Mouse (Mus musculus) lung, embryonic 16.5 days (tissue): ENCODE data around the gene Smpd4. TPM values are rescaled to one million over a fixed set of nuclear protein-coding genes. Genes with fewer than 3 reads are reported as not detected.

Source experiments
- ATAC-seq: fragments of 200-750 bp; cut with Nextera tagmentation; 2 replicates; pipeline ENCODE4 v1.8.0; 2017; ENCODE audit warnings: low read depth, mild to moderate bottlenecking, moderate library complexity
- H3K27ac ChIP-seq: fragments of 300-500 bp; sonication (generic); 2 replicates; pipeline ENCODE4 v1.5.1; 2014; ENCODE audit warnings: mild to moderate bottlenecking, control low read depth, low read length
- H3K27me3 ChIP-seq: fragments of 300-500 bp; sonication (generic); 2 replicates; pipeline ENCODE4 v1.6.1; 2014; ENCODE audit warnings: low read depth, low read length, mixed read lengths; ENCODE audit not compliant: control insufficient read depth, insufficient read depth
- H3K36me3 ChIP-seq: fragments of 300-500 bp; sonication (generic); 2 replicates; pipeline ENCODE4 v1.6.1; 2014; ENCODE audit warnings: low read length; ENCODE audit not compliant: control insufficient read depth, insufficient read depth
- H3K4me1 ChIP-seq: fragments of 300-500 bp; sonication (generic); replicated peaks from 2 replicates; pipeline ENCODE4 v1.6.1; 2014; ENCODE audit warnings: low read length, mixed read lengths; ENCODE audit not compliant: control insufficient read depth, insufficient read depth
- H3K4me2 ChIP-seq: fragments of 300-500 bp; sonication (generic); 2 replicates; pipeline ENCODE4 v1.6.1; 2014; ENCODE audit warnings: low read depth, low read length, control low read depth
- H3K4me3 ChIP-seq: fragments of 300-500 bp; sonication (generic); 2 replicates; pipeline ENCODE4 v1.5.1; 2014; ENCODE audit warnings: mild to moderate bottlenecking, low read length, control low read depth
- H3K9ac ChIP-seq: fragments of 300-500 bp; sonication (generic); 2 replicates; pipeline ENCODE4 v1.6.1; 2014; ENCODE audit warnings: low read length, control low read depth
- H3K9me3 ChIP-seq: fragments of 300-500 bp; sonication (generic); 2 replicates; pipeline ENCODE4 v1.6.1; 2016; ENCODE audit warnings: low read length; ENCODE audit not compliant: control insufficient read depth
- WGBS: fragments of 180-500 bp; shearing (Covaris S2); extraction: QIAGEN DNeasy Blood & Tissue Kit; methylation state at CpG from one replicate; pipeline ENCODE4 v1.1.7; 2014; 5-methylcytosine and 5-hydroxymethylcytosine counted together
- polyA plus RNA-seq: library from polyadenylated mRNA; unstranded; fragments of >200 nt; fragmentation: Nextera tagmentation; extraction: Ambion mirVana; gene quantifications from 2 replicates; pipeline ENCODE4 v1.2.1, GENCODE M21; 2015

The Smpd4 gene
- polyA plus RNA-seq, 1 experiment from 2014 or later: 34.3 TPM

- no peaks in the 10 kb centered on the region for H3K9me3 ChIP-seq
- H3K27me3 ChIP-seq: no peaks in the 10 kb centered on the region
- no peaks in the 10 kb centered on the region for H3K4me1 ChIP-seq
- H3K36me3 ChIP-seq: peaks cover 30% of the 10 kb centered on the region
- H3K9ac ChIP-seq: no peak overlapping the region
- no peak for ATAC-seq
- H3K27ac ChIP-seq: no peak overlapping the region
- H3K4me3 ChIP-seq: no peak overlapping the region
- WGBS: 69% methylated on average over 8 of the region's 8 CpGs
- H3K4me2 ChIP-seq: no peak overlapping the region
Measured at GRCm38 (mm10) chr16:17633481-17634181, 14.5 kb downstream of the Smpd4 start.

GRCm38 (mm10) chr16:17636904-17637303, 17.8 kb downstream of the Smpd4 start:
- no peak overlapping the region for H3K4me2 ChIP-seq
- WGBS: 87% methylated on average over 2 of the region's 2 CpGs

GRCm38 (mm10) chr16:17637610-17638009, 18.5 kb downstream of the Smpd4 start:
- Histone ChIP-seq H3K27ac (no peak overlapping the region), H3K4me2 (no peak overlapping the region), H3K4me1 (no peaks in the 10 kb centered on the region), H3K36me3 (peaks cover 51% of the 10 kb centered on the region), H3K4me3 (no peak overlapping the region), H3K9me3 (no peaks in the 10 kb centered on the region), H3K9ac (no peak overlapping the region), H3K27me3 (no peaks in the 10 kb centered on the region)
- ATAC-seq: no peak
- WGBS: 74% methylated on average over 2 of the region's 2 CpGs

More at GRCm38 (mm10) chr16:17636904-17637303, 17.8 kb downstream of the Smpd4 start:
- H3K9me3 ChIP-seq: no peaks in the 10 kb centered on the region
- H3K36me3 ChIP-seq: peaks cover 45% of the 10 kb centered on the region
- H3K4me3 ChIP-seq: no peak overlapping the region
- no peak for ATAC-seq
- H3K27ac ChIP-seq: no peak overlapping the region
- H3K4me1 ChIP-seq: no peaks in the 10 kb centered on the region
- no peak overlapping the region for H3K9ac ChIP-seq
- no peaks in the 10 kb centered on the region for H3K27me3 ChIP-seq

- no peak for ATAC-seq
- Histone ChIP-seq H3K27ac (no peak overlapping the region), H3K4me3 (no peak overlapping the region), H3K9ac (no peak overlapping the region), H3K4me2 (no peak overlapping the region), H3K27me3 (no peaks in the 10 kb centered on the region), H3K9me3 (no peaks in the 10 kb centered on the region), H3K36me3 (peaks cover 56% of the 10 kb centered on the region), H3K4me1 (no peaks in the 10 kb centered on the region)
- 86% methylated on average over 9 of the region's 9 CpGs for WGBS
Measured at GRCm38 (mm10) chr16:17638036-17638628, 19.0 kb downstream of the Smpd4 start.

GRCm38 (mm10) chr16:17639081-17639480, 19.9 kb downstream of the Smpd4 start:
- Histone ChIP-seq H3K4me2 (no peak overlapping the region), H3K9me3 (no peaks in the 10 kb centered on the region), H3K27ac (no peak overlapping the region), H3K27me3 (no peaks in the 10 kb centered on the region), H3K9ac (no peak overlapping the region), H3K36me3 (peaks cover 59% of the 10 kb centered on the region), H3K4me1 (no peaks in the 10 kb centered on the region), H3K4me3 (no peak overlapping the region)
- ATAC-seq: no peak
- WGBS: 87% methylated on average over 3 of the region's 3 CpGs

GRCm38 (mm10) chr16:17639951-17640350, 20.8 kb downstream of the Smpd4 start:
- H3K27ac ChIP-seq: no peak overlapping the region
- H3K36me3 ChIP-seq: peaks cover 55% of the 10 kb centered on the region
- H3K9ac ChIP-seq: no peak overlapping the region
- no peak overlapping the region for H3K4me3 ChIP-seq
- H3K4me1 ChIP-seq: no peaks in the 10 kb centered on the region
- no peak for ATAC-seq
- no peaks in the 10 kb centered on the region for H3K9me3 ChIP-seq
- H3K4me2 ChIP-seq: no peak overlapping the region
- no peaks in the 10 kb centered on the region for H3K27me3 ChIP-seq
- 89% methylated on average over 6 of the region's 6 CpGs for WGBS

GRCm38 (mm10) chr16:17640706-17641105, 21.6 kb downstream of the Smpd4 start:
- H3K4me3 ChIP-seq: no peak overlapping the region
- H3K9ac ChIP-seq: no peak overlapping the region
- H3K27ac ChIP-seq: no peak overlapping the region
- no peaks in the 10 kb centered on the region for H3K4me1 ChIP-seq
- H3K4me2 ChIP-seq: no peak overlapping the region
- H3K9me3 ChIP-seq: no peaks in the 10 kb centered on the region
- no peak for ATAC-seq
- H3K36me3 ChIP-seq: peaks cover 53% of the 10 kb centered on the region
- no peaks in the 10 kb centered on the region for H3K27me3 ChIP-seq
- WGBS: 91% methylated on average over 9 of the region's 9 CpGs

GRCm38 (mm10) chr16:17641301-17641700, 22.1 kb downstream of the Smpd4 start:
- peaks cover 51% of the 10 kb centered on the region for H3K36me3 ChIP-seq
- WGBS: 83% methylated on average over 6 of the region's 6 CpGs
- no peak overlapping the region for H3K4me2 ChIP-seq
- no peak for ATAC-seq
- peaks cover 3% of the 10 kb centered on the region for H3K4me1 ChIP-seq
- no peaks in the 10 kb centered on the region for H3K27me3 ChIP-seq
- no peak overlapping the region for H3K27ac ChIP-seq
- H3K9me3 ChIP-seq: no peaks in the 10 kb centered on the region
- H3K9ac ChIP-seq: no peak overlapping the region
- no peak overlapping the region for H3K4me3 ChIP-seq

- no peaks in the 10 kb centered on the region for H3K27me3 ChIP-seq
- no peak overlapping the region for H3K27ac ChIP-seq
- H3K4me1 ChIP-seq: peaks cover 9% of the 10 kb centered on the region
- no peak overlapping the region for H3K4me3 ChIP-seq
- H3K36me3 ChIP-seq: peaks cover 51% of the 10 kb centered on the region
- no peak overlapping the region for H3K9ac ChIP-seq
- ATAC-seq: no peak
- 88% methylated on average over 8 of the region's 8 CpGs for WGBS
- no peaks in the 10 kb centered on the region for H3K9me3 ChIP-seq
- H3K4me2 ChIP-seq: no peak overlapping the region
Measured at GRCm38 (mm10) chr16:17642311-17642710, 23.2 kb downstream of the Smpd4 start.
